Mouse (Mus musculus) megakaryocyte, embryonic 14.5 days (primary cell): ENCODE data around the gene Tbxas1.

Source experiments
- FLI1 ChIP-seq: IDR thresholded peaks from 2 replicates; pipeline ENCODE4 v1.6.1; 2012; ENCODE audit warnings: low read length, inconsistent platforms, mixed read lengths
- GATA1 ChIP-seq: IDR thresholded peaks from 3 replicates; pipeline ENCODE4 v1.6.1; 2012; ENCODE audit warnings: mixed read lengths, low read length, inconsistent platforms, borderline replicate concordance

DNA sequence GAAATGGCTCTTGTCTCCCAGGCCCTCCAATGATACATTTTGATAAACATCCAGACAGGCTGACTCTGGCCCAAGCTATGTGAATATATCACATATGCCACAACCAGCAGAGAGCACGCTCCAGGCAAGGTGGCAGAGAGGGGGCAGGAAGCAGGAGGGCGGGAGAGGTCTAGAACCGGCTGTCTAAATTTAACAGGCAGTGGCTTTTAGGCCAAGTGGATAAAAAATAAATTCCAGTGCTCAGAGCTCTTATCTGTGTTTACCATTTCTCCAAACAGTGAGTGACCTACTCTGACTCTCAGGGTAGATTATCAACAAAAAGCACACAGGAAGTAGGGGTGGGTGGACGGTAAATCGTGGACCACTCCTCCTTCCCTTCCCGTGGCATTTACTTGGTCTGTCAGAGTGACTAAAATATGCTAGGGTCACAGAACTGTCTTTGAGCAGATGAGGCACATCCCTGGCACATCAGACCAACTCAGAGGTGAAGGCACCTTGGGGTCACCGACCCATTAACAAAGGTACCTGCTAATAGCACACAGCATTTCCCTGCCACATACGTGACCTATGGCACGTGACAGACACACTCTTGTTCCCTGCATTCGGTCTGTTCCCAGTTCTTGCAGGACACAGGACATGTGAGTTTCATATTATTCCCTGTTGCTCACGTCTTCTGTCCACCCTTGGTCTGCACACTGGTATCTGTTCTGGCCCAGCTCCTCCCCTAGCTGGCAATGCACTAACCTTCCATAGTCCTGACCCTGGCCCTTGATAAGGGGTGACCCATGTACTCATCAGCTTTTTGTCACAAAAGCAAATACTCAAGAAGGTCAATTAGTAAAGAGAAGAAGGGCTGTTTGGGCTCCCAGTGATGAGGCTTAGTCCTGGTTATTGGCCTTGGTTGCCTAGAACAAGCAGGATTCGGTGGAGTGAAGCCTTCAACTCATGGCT, 184.6 kb downstream of the Tbxas1 start:
- TF ChIP-seq FLI1 (no peak), GATA1 (no peak)
